Mouse (Mus musculus) intestine, embryonic 14.5 days (tissue): ENCODE results near the gene Gm13420. TPM values are rescaled to one million over a fixed set of nuclear protein-coding genes. Genes with fewer than 3 reads are reported as not detected.

Experiments used
- ATAC-seq: fragments of 200-750 bp; cut with Nextera tagmentation; replicated peaks from 2 replicates; pipeline ENCODE4 v1.8.0; 2017; ENCODE audit warnings: low read depth, moderate number of reproducible peaks, moderate TSS enrichment, moderate library complexity; ENCODE audit not compliant: low FRiP score, low TSS enrichment
- DNase-seq: peaks from one replicate; pipeline ENCODE4 v3.0.0-alpha.2; 2018; ENCODE audit warnings: low spot score
- H3K27ac ChIP-seq: fragments of 300-500 bp; sonication (generic); 2 replicates; pipeline ENCODE4 v1.5.1; 2014; ENCODE audit warnings: low read depth, mild to moderate bottlenecking, control low read depth
- H3K27me3 ChIP-seq: fragments of 300-500 bp; sonication (generic); replicated peaks from 2 replicates; pipeline ENCODE4 v1.6.1; 2014; ENCODE audit warnings: low read length, control low read depth; ENCODE audit not compliant: control insufficient read depth, insufficient read depth
- H3K36me3 ChIP-seq: fragments of 300-500 bp; sonication (generic); 2 replicates; pipeline ENCODE4 v1.6.1; 2014; ENCODE audit warnings: low read length, control low read depth; ENCODE audit not compliant: control insufficient read depth, insufficient read depth
- H3K4me1 ChIP-seq: fragments of 300-500 bp; sonication (generic); replicated peaks from 2 replicates; pipeline ENCODE4 v1.6.1; 2014; ENCODE audit warnings: low read length, control low read depth, mixed read lengths; ENCODE audit not compliant: control insufficient read depth, insufficient read depth
- H3K4me2 ChIP-seq: fragments of 300-500 bp; sonication (generic); 2 replicates; pipeline ENCODE4 v1.6.1; 2014; ENCODE audit warnings: low read length
- H3K4me3 ChIP-seq: fragments of 300-500 bp; sonication (generic); 2 replicates; pipeline ENCODE4 v1.5.1; 2014; ENCODE audit warnings: low read depth, low read length, control low read depth, mixed read lengths
- H3K9ac ChIP-seq: fragments of 300-500 bp; sonication (generic); 2 replicates; pipeline ENCODE4 v1.6.1; 2014; ENCODE audit warnings: mild to moderate bottlenecking, low read length
- H3K9me3 ChIP-seq: fragments of 300-500 bp; sonication (generic); 2 replicates; pipeline ENCODE4 v1.6.1; 2016; ENCODE audit warnings: low read length, control low read depth; ENCODE audit not compliant: control insufficient read depth
- WGBS: fragments of 180-500 bp; shearing (Covaris S2); extraction: QIAGEN DNeasy Blood & Tissue Kit; methylation state at CpG from one replicate; pipeline ENCODE4 v1.1.7; 2014; 5-methylcytosine and 5-hydroxymethylcytosine counted together
- polyA plus RNA-seq: library from polyadenylated mRNA; unstranded; fragments of >200 nt; fragmentation: Nextera tagmentation; extraction: Ambion mirVana; gene quantifications from 2 replicates; pipeline ENCODE4 v1.2.1, GENCODE M21; 2014

Gm13420 gene
- polyA plus RNA-seq, 1 experiment from 2014 or later = 1.1 TPM

- Histone ChIP-seq H3K4me1 (no peaks in the 10 kb centered on the region), H3K27me3 (no peaks in the 10 kb centered on the region)
- WGBS = 94% methylated on average over 8 of the region's 8 CpGs
Observed at GRCm38 (mm10) chr2:29702189-29702588, 49.3 kb downstream of the Gm13420 start.

GRCm38 (mm10) chr2:29701393-29701792, 50.1 kb downstream of the Gm13420 start:
- Histone ChIP-seq H3K4me3 (no peak overlapping the region), H3K9ac (no peak overlapping the region), H3K36me3 (peaks cover 98% of the 10 kb centered on the region), H3K27me3 (no peaks in the 10 kb centered on the region), H3K4me2 (no peak overlapping the region), H3K4me1 (no peaks in the 10 kb centered on the region), H3K9me3 (no peaks in the 10 kb centered on the region), H3K27ac (no peak overlapping the region)
- DNase-seq (no peak), ATAC-seq (no peak)
- WGBS = 82% methylated on average over 6 of the region's 6 CpGs

More at GRCm38 (mm10) chr2:29702189-29702588, 49.3 kb downstream of the Gm13420 start:
- Histone ChIP-seq H3K27ac (no peak overlapping the region), H3K9me3 (no peaks in the 10 kb centered on the region), H3K36me3 (peaks cover 94% of the 10 kb centered on the region), H3K4me2 (no peak overlapping the region), H3K4me3 (no peak overlapping the region), H3K9ac (no peak overlapping the region)
- no peak for DNase-seq
- ATAC-seq = no peak

- DNase-seq = no peak
Observed at GRCm38 (mm10) chr2:29700898-29701297, 50.6 kb downstream of the Gm13420 start.

GRCm38 (mm10) chr2:29698421-29699290, 52.8 kb downstream of the Gm13420 start:
- WGBS = 89% methylated on average over 6 of the region's 6 CpGs
- H3K36me3 ChIP-seq = peaks cover 91% of the 10 kb centered on the region
- H3K4me3 ChIP-seq = no peak overlapping the region

More at GRCm38 (mm10) chr2:29700898-29701297, 50.6 kb downstream of the Gm13420 start:
- no peak for ATAC-seq
- H3K27me3 ChIP-seq = no peaks in the 10 kb centered on the region
- H3K4me2 ChIP-seq = no peak overlapping the region
- no peaks in the 10 kb centered on the region for H3K4me1 ChIP-seq
- H3K27ac ChIP-seq = no peak overlapping the region
- H3K9me3 ChIP-seq = no peaks in the 10 kb centered on the region
- H3K36me3 ChIP-seq = peaks cover 98% of the 10 kb centered on the region
- H3K9ac ChIP-seq = no peak overlapping the region
- H3K4me3 ChIP-seq = no peak overlapping the region

GRCm38 (mm10) chr2:29696207-29696800, 55.2 kb downstream of the Gm13420 start:
- Histone ChIP-seq H3K36me3 (peaks cover 93% of the 10 kb centered on the region), H3K9ac (no peak overlapping the region), H3K4me1 (no peaks in the 10 kb centered on the region), H3K27me3 (no peaks in the 10 kb centered on the region), H3K4me2 (no peak overlapping the region), H3K4me3 (no peak overlapping the region), H3K27ac (no peak overlapping the region), H3K9me3 (no peaks in the 10 kb centered on the region)
- ATAC-seq (no peak), DNase-seq (no peak)
- WGBS = 86% methylated on average over 7 of the region's 7 CpGs

More at GRCm38 (mm10) chr2:29698421-29699290, 52.8 kb downstream of the Gm13420 start:
- Histone ChIP-seq H3K9ac (no peak overlapping the region), H3K27ac (no peak overlapping the region), H3K4me1 (no peaks in the 10 kb centered on the region), H3K9me3 (no peaks in the 10 kb centered on the region), H3K4me2 (no peak overlapping the region), H3K27me3 (no peaks in the 10 kb centered on the region)
- ATAC-seq (no peak), DNase-seq (no peak)

Other genes with a start within 250 kb of the Gm13420 start
- gene Rapgef1, start 132.0 kb downstream of the Gm13420 start, polyA plus RNA-seq = 15.1 and 15.7 TPM in 2 replicates
- not detected in 2 replicates for gene Gm13547, start 7.6 kb upstream of the Gm13420 start, polyA plus RNA-seq
- gene Coq4, start 35.8 kb upstream of the Gm13420 start, polyA plus RNA-seq = 48.3 and 50.0 TPM in 2 replicates
- 33.3 and 34.6 TPM in 2 replicates for gene Trub2, start 36.8 kb upstream of the Gm13420 start, polyA plus RNA-seq
- gene Slc27a4, start 50.9 kb upstream of the Gm13420 start, polyA plus RNA-seq = 16.0 and 16.2 TPM in 2 replicates
- gene Urm1, start 68.4 kb upstream of the Gm13420 start, polyA plus RNA-seq = 26.7 and 26.9 TPM in 2 replicates
- 20.2 and 22.4 TPM in 2 replicates for gene Cercam, start 117.5 kb upstream of the Gm13420 start, polyA plus RNA-seq
- gene Odf2, start 137.5 kb upstream of the Gm13420 start, polyA plus RNA-seq = 50.0 and 64.3 TPM in 2 replicates
- 52.4 and 57.6 TPM in 2 replicates for gene Gle1, start 183.7 kb upstream of the Gm13420 start, polyA plus RNA-seq
- gene Sptan1, start 213.9 kb upstream of the Gm13420 start, polyA plus RNA-seq = 131 and 141 TPM in 2 replicates